Mouse (Mus musculus) layer of hippocampus, postnatal 36 days (tissue): ENCODE measurements around the gene Ctbp2. TPM values are rescaled to one million over a fixed set of nuclear protein-coding genes. Genes with fewer than 3 reads are reported as not detected.

Experiments used
- total RNA-seq, 2 experiments: library from RNA; stranded (reverse); gene quantifications; 2 replicates each; pipeline ENCODE4 v1.2.3; 2021

The Ctbp2 gene
- total RNA-seq, 2 experiments from 2014 or later = 50.2 to 57.2 TPM

Other genes with a start within 250 kb of the Ctbp2 start
- gene Zranb1, start 193.2 kb downstream of the Ctbp2 start, total RNA-seq = 10 to 100 TPM; 39.3 to 46.1 TPM
- 10 to 100 TPM; 45.4 to 47.9 TPM for gene Fgfr2, start 1.0 kb downstream of the Ctbp2 start, total RNA-seq